Mouse (Mus musculus) midbrain, embryonic 16.5 days (tissue): Measurements from ENCODE around the gene Robo1. TPM values are rescaled to one million over a fixed set of nuclear protein-coding genes. Genes with fewer than 3 reads are reported as not detected.

ENCODE experiments used
- ATAC-seq: fragments of 200-750 bp; cut with Nextera tagmentation; 2 replicates; pipeline ENCODE4 v1.8.0; 2017; ENCODE audit warnings: moderate TSS enrichment
- H3K27ac ChIP-seq: fragments of 300-500 bp; sonication (generic); 2 replicates; pipeline ENCODE4 v1.5.1; 2014; ENCODE audit warnings: mild to moderate bottlenecking, low read length, mixed read lengths
- H3K27me3 ChIP-seq: fragments of 300-500 bp; sonication (generic); 2 replicates; pipeline ENCODE4 v1.6.1; 2014; ENCODE audit warnings: low read depth, low read length, mixed read lengths; ENCODE audit not compliant: control insufficient read depth, insufficient read depth
- H3K36me3 ChIP-seq: fragments of 300-500 bp; sonication (generic); 2 replicates; pipeline ENCODE4 v1.6.1; 2014; ENCODE audit warnings: mild to moderate bottlenecking, low read length, moderate library complexity, mixed read lengths; ENCODE audit not compliant: control insufficient read depth, insufficient read depth
- H3K4me1 ChIP-seq: fragments of 300-500 bp; sonication (generic); 2 replicates; pipeline ENCODE4 v1.6.1; 2014; ENCODE audit warnings: mild to moderate bottlenecking, low read length, mixed read lengths; ENCODE audit not compliant: control insufficient read depth, insufficient read depth
- H3K4me2 ChIP-seq: fragments of 300-500 bp; sonication (generic); 2 replicates; pipeline ENCODE4 v1.6.1; 2014; ENCODE audit warnings: mild to moderate bottlenecking, low read length, mixed read lengths
- H3K4me3 ChIP-seq: fragments of 300-500 bp; sonication (generic); 2 replicates; pipeline ENCODE4 v1.5.1; 2014; ENCODE audit warnings: low read depth, mild to moderate bottlenecking, low read length, moderate library complexity, mixed read lengths
- H3K9ac ChIP-seq: fragments of 300-500 bp; sonication (generic); 2 replicates; pipeline ENCODE4 v1.6.1; 2014; ENCODE audit warnings: low read depth, low read length, mixed read lengths
- H3K9me3 ChIP-seq: fragments of 300-500 bp; sonication (generic); replicated peaks from 2 replicates; pipeline ENCODE4 v1.6.1; 2014; ENCODE audit warnings: mild to moderate bottlenecking, low read length, mixed read lengths; ENCODE audit not compliant: control insufficient read depth, poor library complexity, severe bottlenecking
- WGBS: fragments of 180-500 bp; shearing (Covaris S2); extraction: QIAGEN DNeasy Blood & Tissue Kit; methylation state at CpG from one replicate; pipeline ENCODE4 v1.1.7; 2014; 5-methylcytosine and 5-hydroxymethylcytosine counted together
- polyA plus RNA-seq: library from polyadenylated mRNA; unstranded; fragments of >200 nt; fragmentation: Nextera tagmentation; extraction: Ambion mirVana; gene quantifications from 2 replicates; pipeline ENCODE4 v1.2.1, GENCODE M21; 2015

Robo1 gene
- polyA plus RNA-seq, 1 experiment from 2014 or later = 47.9 TPM

- no peaks in the 10 kb centered on the region for H3K4me1 ChIP-seq
- ATAC-seq = peak; percentile 76
- no peak overlapping the region for H3K4me3 ChIP-seq
- H3K9ac ChIP-seq = no peak overlapping the region
- WGBS = 12% methylated on average over 4 of the region's 4 CpGs
- H3K36me3 ChIP-seq = no peaks in the 10 kb centered on the region
- peak overlapping the region; percentile 32; the same call in 1 of the 2 replicates for H3K27ac ChIP-seq
- no peaks in the 10 kb centered on the region for H3K9me3 ChIP-seq
- no peak overlapping the region for H3K4me2 ChIP-seq
- H3K27me3 ChIP-seq = no peaks in the 10 kb centered on the region
Measured at GRCm38 (mm10) chr16:72610661-72611112, 302.6 kb downstream of the Robo1 start.

- Histone ChIP-seq H3K4me2 (no peak overlapping the region), H3K4me3 (no peak overlapping the region), H3K36me3 (no peaks in the 10 kb centered on the region), H3K27ac (no peak overlapping the region), H3K27me3 (no peaks in the 10 kb centered on the region), H3K9me3 (no peaks in the 10 kb centered on the region), H3K9ac (no peak overlapping the region), H3K4me1 (0 out of 2 replicates have a peak, but pooled peaks cover 2% of the 10 kb centered on the region)
- 8% methylated on average over 1 of the region's 1 CpGs for WGBS
- ATAC-seq = 0 out of 2 replicates have a peak, but pooled peaks have one; percentile 69
Measured at GRCm38 (mm10) chr16:72614898-72615297, 306.8 kb downstream of the Robo1 start.

- no peaks in the 10 kb centered on the region for H3K27me3 ChIP-seq
- ATAC-seq = no peak
- no peaks in the 10 kb centered on the region for H3K9me3 ChIP-seq
- H3K9ac ChIP-seq = no peak overlapping the region
- H3K27ac ChIP-seq = no peak overlapping the region
- no peaks in the 10 kb centered on the region for H3K36me3 ChIP-seq
- 69% methylated on average over 2 of the region's 2 CpGs for whole genome bisulfite sequencing
- H3K4me3 ChIP-seq = no peak overlapping the region
- no peak overlapping the region for H3K4me2 ChIP-seq
- 0 out of 2 replicates have a peak, but pooled peaks cover 4% of the 10 kb centered on the region for H3K4me1 ChIP-seq
Measured at GRCm38 (mm10) chr16:72615360-72615759, 307.3 kb downstream of the Robo1 start.

- no peak overlapping the region; the same call in 1 of the 2 replicates for H3K4me3 ChIP-seq
- 52% methylated on average over 4 of the region's 4 CpGs for WGBS
- no peak for ATAC-seq
- no peaks in the 10 kb centered on the region for H3K36me3 ChIP-seq
- no peaks in the 10 kb centered on the region for H3K27me3 ChIP-seq
- peak overlapping the region; percentile 35 for H3K4me2 ChIP-seq
- H3K4me1 ChIP-seq = peaks cover 13% of the 10 kb centered on the region
- no peaks in the 10 kb centered on the region for H3K9me3 ChIP-seq
- H3K9ac ChIP-seq = no peak overlapping the region
- no peak overlapping the region for H3K27ac ChIP-seq
Measured at GRCm38 (mm10) chr16:72622371-72622770, 314.3 kb downstream of the Robo1 start.

GRCm38 (mm10) chr16:72622868-72623267, 314.8 kb downstream of the Robo1 start:
- ATAC-seq = peak; percentile 58; the same call in 1 of the 2 replicates
- Histone ChIP-seq H3K4me2 (peak overlapping the region; percentile 35), H3K4me3 (no peak overlapping the region; the same call in 1 of the 2 replicates), H3K9me3 (no peaks in the 10 kb centered on the region), H3K36me3 (no peaks in the 10 kb centered on the region), H3K4me1 (peaks cover 13% of the 10 kb centered on the region), H3K27ac (peak overlapping the region; percentile 47; the same call in 1 of the 2 replicates), H3K27me3 (no peaks in the 10 kb centered on the region), H3K9ac (peak overlapping the region; percentile 34; the same call in 1 of the 2 replicates)
- WGBS = 31% methylated on average over 10 of the region's 10 CpGs

GRCm38 (mm10) chr16:72633846-72634245, 325.7 kb downstream of the Robo1 start:
- Histone ChIP-seq H3K36me3 (no peaks in the 10 kb centered on the region), H3K9ac (no peak overlapping the region), H3K4me1 (no peaks in the 10 kb centered on the region), H3K27ac (no peak overlapping the region), H3K4me3 (no peak overlapping the region), H3K9me3 (no peaks in the 10 kb centered on the region), H3K27me3 (no peaks in the 10 kb centered on the region), H3K4me2 (no peak overlapping the region)
- ATAC-seq = no peak
- 76% methylated on average over 7 of the region's 7 CpGs for WGBS

- Histone ChIP-seq H3K4me1 (no peaks in the 10 kb centered on the region), H3K36me3 (no peaks in the 10 kb centered on the region), H3K4me2 (no peak overlapping the region), H3K9me3 (no peaks in the 10 kb centered on the region), H3K9ac (no peak overlapping the region), H3K27me3 (no peaks in the 10 kb centered on the region), H3K4me3 (no peak overlapping the region), H3K27ac (no peak overlapping the region)
- no peak for ATAC-seq
- WGBS = 80% methylated on average over 8 of the region's 8 CpGs
Measured at GRCm38 (mm10) chr16:72639332-72639940, 331.3 kb downstream of the Robo1 start.

- Histone ChIP-seq H3K4me2 (no peak overlapping the region), H3K9ac (no peak overlapping the region), H3K4me3 (no peak overlapping the region), H3K9me3 (no peaks in the 10 kb centered on the region), H3K27me3 (no peaks in the 10 kb centered on the region), H3K4me1 (peaks cover 4% of the 10 kb centered on the region; the same call in 1 of the 2 replicates), H3K27ac (no peak overlapping the region), H3K36me3 (no peaks in the 10 kb centered on the region)
- no peak for ATAC-seq
- 70% methylated on average over 9 of the region's 9 CpGs for WGBS
Measured at GRCm38 (mm10) chr16:72640932-72641811, 333.1 kb downstream of the Robo1 start.

- no peak for ATAC-seq
- Histone ChIP-seq H3K9ac (no peak overlapping the region), H3K27ac (no peak overlapping the region), H3K9me3 (no peaks in the 10 kb centered on the region), H3K4me3 (no peak overlapping the region), H3K4me2 (peak overlapping the region; percentile 28), H3K27me3 (no peaks in the 10 kb centered on the region), H3K4me1 (peaks cover 4% of the 10 kb centered on the region; the same call in 1 of the 2 replicates), H3K36me3 (no peaks in the 10 kb centered on the region)
- 39% methylated on average over 8 of the region's 8 CpGs for WGBS
Measured at GRCm38 (mm10) chr16:72645890-72646289, 337.8 kb downstream of the Robo1 start.
